Mouse (Mus musculus): Measurements from ENCODE around the gene Olfr1018. TPM values are rescaled to one million over a fixed set of nuclear protein-coding genes. Genes with fewer than 3 reads are reported as not detected.

Gene Olfr1018
- not detected in 2 replicates for polyA plus RNA-seq (2012)

DNA sequence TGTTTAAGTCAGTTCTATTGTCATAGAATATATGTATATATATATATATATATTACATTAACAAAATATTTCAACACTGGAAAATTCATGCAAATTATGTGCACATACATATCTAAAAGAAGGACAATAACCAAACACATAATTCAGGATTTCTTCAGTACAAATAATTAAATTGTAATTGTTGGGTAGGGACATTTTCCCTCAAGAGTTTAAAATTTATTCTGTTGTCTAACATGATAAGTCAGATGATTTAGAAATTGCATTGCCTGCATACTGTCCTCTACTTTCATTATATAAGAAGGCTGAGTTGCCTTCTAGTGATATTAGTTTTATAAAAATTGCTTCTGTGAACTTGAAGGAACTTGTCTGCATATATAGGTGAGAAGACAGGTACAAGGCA, at the start of gene Olfr1018:
TSS of gene Olfr1018 (plus strand) at position 301 of the 400 bp plus-strand sequence.

DNA sequence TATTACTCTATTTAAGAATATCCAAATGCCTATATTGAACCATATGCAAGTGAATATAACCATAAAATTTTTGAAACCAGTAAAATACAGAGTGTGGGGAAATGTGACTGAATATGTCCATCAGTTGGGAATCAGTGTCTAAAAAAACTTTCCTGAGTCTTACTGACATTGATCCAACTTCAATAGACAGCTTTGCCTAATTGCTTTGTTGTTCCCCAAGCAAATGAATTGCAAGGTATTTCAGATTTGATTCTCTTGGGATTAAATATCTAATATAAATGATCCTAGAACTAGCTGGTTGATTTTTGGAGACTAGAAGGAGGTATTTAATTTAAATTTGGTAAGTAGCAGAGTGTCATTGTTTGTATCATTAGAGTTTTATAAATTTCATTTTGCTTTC, 45.9 kb upstream of the Olfr1018 start, which contains the start of gene Olfr1014:
TSS of gene Olfr1014 (plus strand) at position 301 of the 400 bp plus-strand sequence.

DNA sequence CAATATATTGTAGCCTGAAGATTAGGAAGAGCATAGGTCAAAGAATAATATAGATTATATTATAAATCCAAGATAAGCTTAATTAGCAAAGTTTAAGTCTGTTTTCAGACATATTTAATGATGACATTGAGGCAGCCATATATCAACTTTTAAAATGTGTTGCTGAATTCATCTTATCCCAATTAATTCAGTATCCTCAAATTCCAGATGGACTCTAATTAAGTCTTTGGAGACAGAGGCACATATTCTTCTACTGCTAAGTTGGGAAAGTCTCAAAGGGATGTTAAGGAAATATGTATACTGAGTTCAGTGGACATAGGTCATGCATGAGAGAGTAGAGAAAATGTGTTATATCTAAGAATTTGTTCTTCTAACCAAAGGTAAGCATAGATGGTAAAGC, 36.6 kb upstream of the Olfr1018 start, which contains the start of gene Olfr1015:
TSS of gene Olfr1015 (plus strand) at position 301 of the 400 bp plus-strand sequence.

DNA sequence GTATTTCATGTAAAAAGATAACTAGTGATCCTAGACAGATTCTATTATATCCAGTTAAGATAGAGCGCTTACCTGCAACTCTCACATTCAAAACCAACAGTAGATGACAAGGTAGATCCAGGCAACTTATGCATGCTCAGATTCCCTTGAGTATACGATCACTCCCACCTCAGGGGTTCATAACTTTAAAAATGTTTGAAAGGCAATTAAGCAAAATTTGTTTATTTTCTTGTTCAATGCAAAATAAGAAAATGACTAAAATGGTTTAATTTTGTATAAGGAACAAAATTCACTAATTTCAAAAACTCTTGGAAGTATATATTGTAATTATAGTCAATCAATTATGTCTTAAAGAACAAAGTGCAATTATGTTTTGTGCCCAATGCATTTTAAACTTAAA, 15.8 kb upstream of the Olfr1018 start, which contains the start of gene Olfr1016:
TSS of gene Olfr1016 (minus strand) at position 101 of the 400 bp plus-strand sequence.

DNA sequence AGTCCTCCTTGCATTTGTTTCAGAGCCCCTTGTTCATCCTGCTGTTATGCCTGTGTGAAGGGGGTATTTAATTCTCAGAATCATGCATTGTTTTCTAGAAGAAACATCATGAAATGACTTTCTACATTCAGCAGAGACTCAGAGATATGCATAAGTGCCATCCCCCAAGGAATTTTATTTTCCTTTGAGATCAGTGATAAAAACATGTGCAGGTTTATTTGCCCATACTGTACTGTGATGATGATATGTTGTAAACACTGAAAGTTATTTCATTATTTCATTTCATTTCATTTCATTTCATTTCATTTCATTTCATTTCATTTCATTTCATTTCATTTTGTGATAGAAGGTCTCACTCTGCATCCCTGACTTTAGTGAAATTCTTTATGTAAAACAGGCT, 27.1 kb downstream of the Olfr1018 start, which contains the start of gene Olfr1019:
TSS of gene Olfr1019 (minus strand) at position 101 of the 400 bp plus-strand sequence.

DNA sequence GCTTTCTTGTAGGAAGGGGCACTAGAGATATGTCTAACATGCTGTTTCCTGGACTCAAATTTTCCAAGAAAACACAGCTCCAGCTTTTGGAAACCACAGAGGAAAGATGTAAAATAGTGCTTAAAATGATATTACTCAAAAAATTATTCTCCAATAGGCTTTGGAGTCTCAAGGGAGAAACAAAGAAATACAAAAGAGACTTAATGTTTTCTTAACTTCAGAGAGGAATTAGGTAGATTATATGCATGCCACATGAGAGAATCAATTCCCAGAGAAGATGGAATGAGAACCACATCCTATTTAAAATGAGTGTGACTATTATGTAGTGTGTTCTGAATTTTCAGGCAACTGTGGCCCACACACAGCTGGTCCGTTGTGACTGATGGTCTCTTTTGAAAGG, 28.5 kb downstream of the Olfr1018 start, which contains the start of gene Olfr1020:
TSS of gene Olfr1020 (plus strand) at position 301 of the 400 bp plus-strand sequence.

DNA sequence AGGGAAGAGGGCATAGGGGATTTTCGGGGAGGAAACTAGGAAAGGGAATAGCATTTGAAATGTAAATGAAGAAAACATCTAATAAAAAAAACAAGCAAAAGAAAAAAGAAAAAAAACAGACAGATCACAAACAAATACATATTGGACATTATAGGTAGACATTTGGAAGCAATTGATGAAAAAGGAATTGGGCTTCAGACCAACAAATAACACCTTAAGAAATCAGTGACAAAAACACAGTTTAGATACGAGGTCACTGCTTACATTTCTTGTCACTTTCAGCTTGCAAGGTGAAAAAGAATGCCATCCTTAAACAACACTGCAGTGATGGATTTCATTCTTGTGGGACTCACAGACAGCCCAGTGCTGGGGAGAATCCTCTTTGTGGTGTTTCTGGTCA, 50.0 kb downstream of the Olfr1018 start, which contains the start of gene Olfr1022:
TSS of gene Olfr1022 (plus strand) at position 301 of the 400 bp plus-strand sequence.

Other genes starting within 250 kb of the Olfr1018 start
- not detected in 2 replicates for gene Olfr996, start 239.3 kb upstream of the Olfr1018 start, polyA plus RNA-seq (2012)
- gene Olfr998, start 229.5 kb upstream of the Olfr1018 start, polyA plus RNA-seq (2012), result 0.06 TPM in 1 of 2 replicates, not detected in the other
- not detected in 2 replicates for gene Olfr1000, start 206.6 kb upstream of the Olfr1018 start, polyA plus RNA-seq (2012)
- not detected in 2 replicates for gene Olfr1002, start 167.8 kb upstream of the Olfr1018 start, polyA plus RNA-seq (2012)
- gene Olfr154, start 154.0 kb upstream of the Olfr1018 start, polyA plus RNA-seq (2012), result not detected in 2 replicates
- gene Olfr1006, start 139.7 kb upstream of the Olfr1018 start, polyA plus RNA-seq (2012), result not detected in 2 replicates
- not detected in 2 replicates for gene Olfr1008, start 129.0 kb upstream of the Olfr1018 start, polyA plus RNA-seq (2012)
- gene Olfr1009, start 103.1 kb upstream of the Olfr1018 start, polyA plus RNA-seq (2012), result not detected in 2 replicates
- not detected in 2 replicates for gene Olfr1012, start 55.7 kb upstream of the Olfr1018 start, polyA plus RNA-seq (2012)
- gene Olfr1013, start 51.4 kb upstream of the Olfr1018 start, polyA plus RNA-seq (2012), result not detected in 2 replicates
- gene Olfr1014, start 45.8 kb upstream of the Olfr1018 start, polyA plus RNA-seq (2012), result not detected in 2 replicates
- not detected in 2 replicates for gene Olfr1015, start 36.5 kb upstream of the Olfr1018 start, polyA plus RNA-seq (2012)
- gene Olfr1016, start 15.9 kb upstream of the Olfr1018 start, polyA plus RNA-seq (2012), result not detected in 2 replicates
- gene Olfr1019, start 27.0 kb downstream of the Olfr1018 start, polyA plus RNA-seq (2012), result not detected in 2 replicates
- not detected in 2 replicates for gene Olfr1020, start 28.6 kb downstream of the Olfr1018 start, polyA plus RNA-seq (2012)
- gene Olfr1022, start 50.1 kb downstream of the Olfr1018 start, polyA plus RNA-seq (2012), result not detected in 2 replicates
- gene Olfr1023, start 67.2 kb downstream of the Olfr1018 start, polyA plus RNA-seq (2012), result not detected in 2 replicates
- gene Olfr1024, start 86.6 kb downstream of the Olfr1018 start, polyA plus RNA-seq (2012), result not detected in 2 replicates
- gene Olfr1025-ps1, start 96.7 kb downstream of the Olfr1018 start, polyA plus RNA-seq (2012), result not detected in 2 replicates
- not detected in 2 replicates for gene Olfr1026, start 103.1 kb downstream of the Olfr1018 start, polyA plus RNA-seq (2012)
- gene Olfr1028, start 132.0 kb downstream of the Olfr1018 start, polyA plus RNA-seq (2012), result not detected in 2 replicates
- gene Olfr1029, start 155.4 kb downstream of the Olfr1018 start, polyA plus RNA-seq (2012), result not detected in 2 replicates
- not detected in 2 replicates for gene Olfr1030, start 160.8 kb downstream of the Olfr1018 start, polyA plus RNA-seq (2012)
- gene Olfr1031, start 171.8 kb downstream of the Olfr1018 start, polyA plus RNA-seq (2012), result not detected in 2 replicates
- gene Olfr1032, start 187.1 kb downstream of the Olfr1018 start, polyA plus RNA-seq (2012), result not detected in 2 replicates
- gene Olfr1033, start 202.2 kb downstream of the Olfr1018 start, polyA plus RNA-seq (2012), result 0.02 TPM in 1 of 2 replicates, not detected in the other
- not detected in 2 replicates for gene Olfr1034, start 227.4 kb downstream of the Olfr1018 start, polyA plus RNA-seq (2012)

Measured in megakaryocyte-erythroid progenitor cell, adult 5 weeks (primary cell).